Mouse (Mus musculus) brain, embryonic 14.5 days (tissue): ENCODE results near the gene Tmem235.

Source experiments
- CTCF ChIP-seq: fragments of 200-500 bp; IDR thresholded peaks from 2 replicates; pipeline ENCODE4 v1.5.1; 2012; ENCODE audit warnings: inconsistent platforms, mild to moderate bottlenecking, moderate library complexity, borderline replicate concordance; ENCODE audit not compliant: insufficient read depth, insufficient read length; ENCODE audit errors: extremely low read depth
- POLR2A ChIP-seq: fragments of 200-500 bp; IDR thresholded peaks from 2 replicates; pipeline ENCODE4 v1.6.1; 2012; ENCODE audit warnings: mild to moderate bottlenecking, inconsistent platforms, borderline replicate concordance; ENCODE audit not compliant: poor library complexity, insufficient read depth, insufficient read length, severe bottlenecking; ENCODE audit errors: extremely low read depth

- TF ChIP-seq CTCF (no peak), POLR2A (no peak)
These were observed 6.3 kb upstream of the Tmem235 start for GRCm38 (mm10) chr11:117854241-117854640.
